Mouse (Mus musculus) adipocyte (in vitro differentiated cells): ENCODE results near the gene Tsacc.

Source experiments
- DNase-seq: peaks from one replicate; pipeline ENCODE4 v3.0.0-alpha.2; 2016; ENCODE audit warnings: low spot score

The Tsacc gene

GRCm38 (mm10) chr3:88238866-88239391 lies 57.9 kb downstream of the Tsacc start:
- no peak for DNase-seq

- peak; percentile 59 for DNase-seq
These were observed 59.1 kb downstream of the Tsacc start for GRCm38 (mm10) chr3:88237556-88238194.

DNA sequence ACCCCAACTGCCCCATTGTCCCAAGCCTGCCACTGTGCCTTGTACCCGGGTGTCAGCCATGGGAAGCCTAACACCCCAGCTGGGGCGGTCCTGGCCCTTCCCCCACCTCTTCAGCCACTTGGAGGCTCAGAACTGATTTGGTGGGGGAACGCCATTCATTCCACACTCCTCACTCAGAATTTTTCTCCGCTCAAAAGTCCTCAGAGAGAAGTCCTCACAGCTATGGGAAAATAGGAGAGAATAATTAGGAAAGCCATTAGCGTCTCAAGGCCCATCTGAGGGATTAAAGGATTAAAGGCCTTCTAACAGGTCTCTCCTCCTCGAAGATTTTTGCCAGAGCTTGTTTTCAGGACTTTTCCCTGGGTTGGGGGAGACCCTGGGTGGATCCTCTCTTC lies 59.6 kb downstream of the Tsacc start:
- no peak for DNase-seq

DNA sequence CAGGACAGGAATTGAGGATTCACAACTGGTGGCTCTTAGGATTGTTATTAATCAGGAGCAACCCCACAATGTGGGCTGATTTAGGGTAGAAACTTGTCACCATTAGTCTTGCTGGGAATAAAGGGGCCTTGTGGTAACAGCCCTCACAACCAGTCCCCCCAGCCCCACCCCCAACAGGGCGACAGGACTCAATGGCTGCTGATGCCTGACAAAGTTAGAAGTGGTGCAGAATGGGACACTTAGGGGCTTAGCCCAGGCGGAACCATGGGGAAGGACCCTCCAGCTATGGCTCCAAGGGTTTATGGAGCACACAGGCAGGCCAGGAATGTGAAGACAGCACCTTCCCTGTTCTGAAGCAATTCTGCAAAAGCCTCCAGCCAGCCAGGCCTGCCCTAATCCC lies 61.2 kb downstream of the Tsacc start:
- DNase-seq: no peak

GRCm38 (mm10) chr3:88235216-88235615 lies 61.6 kb downstream of the Tsacc start:
- DNase-seq: no peak

GRCm38 (mm10) chr3:88234041-88234440 lies 62.8 kb downstream of the Tsacc start:
- peak; percentile 53 for DNase-seq

DNA sequence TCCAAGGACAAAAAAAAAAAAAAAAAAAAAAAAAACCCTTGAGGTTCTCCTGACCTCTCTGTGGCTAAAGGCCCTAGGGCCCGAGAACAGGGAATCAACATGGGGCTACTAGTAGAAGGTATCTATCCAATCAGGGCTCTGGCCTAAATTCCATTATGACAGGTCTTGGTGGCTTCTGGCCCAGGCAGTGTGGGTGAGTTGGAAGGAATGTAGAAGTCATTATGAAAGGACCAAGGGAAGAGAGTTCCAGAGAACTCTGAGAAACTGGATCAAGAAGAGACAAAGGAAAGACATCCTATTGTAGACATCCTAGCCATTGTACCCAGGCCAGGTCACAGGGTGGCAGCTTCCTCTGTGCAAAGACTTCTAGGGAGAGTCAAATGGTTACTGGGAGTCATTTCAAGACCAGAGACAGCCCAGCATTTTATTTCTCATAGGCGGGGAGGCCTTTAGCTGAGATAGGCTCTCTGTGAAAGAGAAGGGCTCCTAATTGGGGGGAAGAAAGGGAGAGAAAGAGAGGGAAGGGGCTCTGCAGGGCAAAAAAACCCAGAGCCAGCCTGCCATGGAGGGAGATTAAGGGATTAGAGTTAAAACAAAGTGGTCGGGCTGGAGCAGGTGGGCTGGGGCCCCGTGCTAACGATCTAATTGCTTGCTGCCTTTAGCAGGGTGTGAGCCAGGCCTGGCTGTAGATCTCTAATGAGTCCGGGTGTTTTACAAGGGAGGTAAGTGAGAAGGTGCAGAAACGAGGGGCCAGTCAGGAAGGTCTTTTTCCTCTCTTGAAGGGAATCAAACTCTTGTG lies 63.7 kb downstream of the Tsacc start:
- DNase-seq: peak; percentile 40
